Mouse (Mus musculus) testis, adult 2 months (tissue): ENCODE data around the gene Mical2. TPM values are rescaled to one million over a fixed set of nuclear protein-coding genes. Genes with fewer than 3 reads are reported as not detected.

ENCODE experiments used
- H3K27ac ChIP-seq: fragments of 200-500 bp; 2 replicates; pipeline ENCODE4 v1.5.1; 2012; ENCODE audit warnings: low read depth, low read length; ENCODE audit not compliant: control insufficient read depth, insufficient read depth
- H3K27me3 ChIP-seq: fragments of 200-500 bp; 2 replicates; pipeline ENCODE4 v1.6.1; 2012; ENCODE audit warnings: mild to moderate bottlenecking, low read length, moderate library complexity; ENCODE audit not compliant: control insufficient read depth, insufficient read depth
- H3K36me3 ChIP-seq: fragments of 200-500 bp; 2 replicates; pipeline ENCODE4 v1.6.1; 2012; ENCODE audit warnings: mild to moderate bottlenecking, low read length; ENCODE audit not compliant: control insufficient read depth, insufficient read depth
- H3K4me1 ChIP-seq: fragments of 200-500 bp; 2 replicates; pipeline ENCODE4 v1.6.1; 2012; ENCODE audit warnings: low read length; ENCODE audit not compliant: control insufficient read depth, insufficient read depth
- H3K4me3 ChIP-seq: fragments of 200-500 bp; 2 replicates; pipeline ENCODE4 v1.5.1; 2012; ENCODE audit warnings: low read depth, mild to moderate bottlenecking, low read length, moderate library complexity, mixed read lengths; ENCODE audit not compliant: control insufficient read depth
- CTCF ChIP-seq: fragments of 200-500 bp; IDR thresholded peaks from 2 replicates; pipeline ENCODE4 v1.5.1; 2012; ENCODE audit warnings: low read depth, mild to moderate bottlenecking, inconsistent platforms, low read length, moderate library complexity; ENCODE audit not compliant: control insufficient read depth, insufficient read depth, insufficient replicate concordance
- POLR2A ChIP-seq: fragments of 200-500 bp; IDR thresholded peaks from 2 replicates; pipeline ENCODE4 v1.6.1; 2012; ENCODE audit warnings: low read depth, mild to moderate bottlenecking, inconsistent platforms, low read length, moderate library complexity; ENCODE audit not compliant: control insufficient read depth
- polyA plus RNA-seq: library from polyadenylated mRNA; depleted of rRNA; stranded (reverse); fragments of >200 nt; gene quantifications from 2 replicates; pipeline ENCODE4 v1.2.3, GENCODE M21; 2012

Gene Mical2
- polyA plus RNA-seq, 1 experiment = 148 TPM

- Histone ChIP-seq H3K4me3 (no peak overlapping the region), H3K36me3 (no peaks in the 10 kb centered on the region), H3K27ac (no peak overlapping the region), H3K4me1 (0 out of 2 replicates have a peak, but pooled peaks cover 2% of the 10 kb centered on the region), H3K27me3 (no peaks in the 10 kb centered on the region)
- no peak for TF ChIP-seq POLR2A
- no peak for TF ChIP-seq CTCF
Measured at GRCm38 (mm10) chr7:112423438-112423837, 197.8 kb downstream of the Mical2 start.

GRCm38 (mm10) chr7:112426811-112427210 lies 201.2 kb downstream of the Mical2 start:
- H3K27me3 ChIP-seq = no peaks in the 10 kb centered on the region
- no peak overlapping the region for H3K4me3 ChIP-seq
- 0 out of 2 replicates have a peak, but pooled peaks cover 2% of the 10 kb centered on the region for H3K4me1 ChIP-seq
- no peaks in the 10 kb centered on the region for H3K36me3 ChIP-seq
- no peak overlapping the region for H3K27ac ChIP-seq
- TF ChIP-seq CTCF = no peak
- TF ChIP-seq POLR2A = no peak

- TF ChIP-seq POLR2A (no peak), CTCF (no peak)
- Histone ChIP-seq H3K4me3 (peak within 1 kb of the TSS; percentile 74), H3K4me1 (0 out of 2 replicates have a peak, but pooled peaks cover 2% of the 10 kb centered on the region), H3K36me3 (no peaks in the 10 kb centered on the region), H3K27ac (peak within 1 kb of the TSS; percentile 54), H3K27me3 (no peaks in the 10 kb centered on the region)
Measured at GRCm38 (mm10) chr7:112427357-112428157, 201.9 kb downstream of the Mical2 start, which contains the start of gene Parva. Gene Parva, plus strand, starts transcription at chr7:112427505.

GRCm38 (mm10) chr7:112428158-112428535 lies 202.5 kb downstream of the Mical2 start:
- H3K27me3 ChIP-seq = no peaks in the 10 kb centered on the region
- H3K4me1 ChIP-seq = 0 out of 2 replicates have a peak, but pooled peaks cover 2% of the 10 kb centered on the region
- H3K4me3 ChIP-seq = peak overlapping the region; percentile 74
- no peaks in the 10 kb centered on the region for H3K36me3 ChIP-seq
- peak overlapping the region; percentile 54 for H3K27ac ChIP-seq
- TF ChIP-seq POLR2A (no peak), CTCF (no peak)

- Histone ChIP-seq H3K27me3 (no peaks in the 10 kb centered on the region), H3K4me1 (no peaks in the 10 kb centered on the region; the same call in 1 of the 2 replicates), H3K4me3 (no peak overlapping the region), H3K36me3 (no peaks in the 10 kb centered on the region), H3K27ac (no peak overlapping the region)
- TF ChIP-seq POLR2A = no peak
- no peak for TF ChIP-seq CTCF
Measured at GRCm38 (mm10) chr7:112439846-112440245, 214.2 kb downstream of the Mical2 start.

- no peaks in the 10 kb centered on the region for H3K36me3 ChIP-seq
- H3K27me3 ChIP-seq = no peaks in the 10 kb centered on the region
- no peaks in the 10 kb centered on the region; the same call in 1 of the 2 replicates for H3K4me1 ChIP-seq
- H3K4me3 ChIP-seq = no peak overlapping the region
- H3K27ac ChIP-seq = no peak overlapping the region
- TF ChIP-seq POLR2A = no peak
- no peak for TF ChIP-seq CTCF
Measured at GRCm38 (mm10) chr7:112444152-112444984, 218.7 kb downstream of the Mical2 start.

- no peaks in the 10 kb centered on the region for H3K27me3 ChIP-seq
- TF ChIP-seq POLR2A = no peak
- TF ChIP-seq CTCF = no peak
- H3K4me1 ChIP-seq = no peaks in the 10 kb centered on the region; the same call in 1 of the 2 replicates
- H3K4me3 ChIP-seq = no peak overlapping the region
- H3K27ac ChIP-seq = no peak overlapping the region
- no peaks in the 10 kb centered on the region for H3K36me3 ChIP-seq
Measured at GRCm38 (mm10) chr7:112444985-112445367, 219.3 kb downstream of the Mical2 start.
